Mouse (Mus musculus) lung, postnatal 25 days (tissue): ENCODE data around the gene Sall4.
"Not testable (repeated sequence)": the region's sequence is repeated elsewhere in the genome, so short reads cannot be mapped to it uniquely, and the experiment has no call there.

Source experiments
- DNase-seq: peaks from one replicate; pipeline ENCODE4 v3.0.0; 2022; ENCODE audit warnings: low spot score

Gene Sall4

GRCm38 (mm10) chr2:168744406-168744805 lies 23.3 kb downstream of the Sall4 start:
- not testable (repeated sequence) for DNase-seq

- DNase-seq = peak; percentile 53
Observed at GRCm38 (mm10) chr2:168742649-168743048, 25.1 kb downstream of the Sall4 start.

- DNase-seq = peak; percentile 56
Observed at GRCm38 (mm10) chr2:168742059-168742627, 25.6 kb downstream of the Sall4 start, which contains the start of gene Atp9a. TSS of gene Atp9a (minus strand) at chr2:168742409.

GRCm38 (mm10) chr2:168741273-168742058 lies 26.3 kb downstream of the Sall4 start:
- peak; percentile 87 for DNase-seq

- DNase-seq = no peak
Observed at GRCm38 (mm10) chr2:168740496-168740895, 27.2 kb downstream of the Sall4 start.

GRCm38 (mm10) chr2:168738854-168739253 lies 28.9 kb downstream of the Sall4 start:
- no peak for DNase-seq

GRCm38 (mm10) chr2:168737878-168738277 lies 29.9 kb downstream of the Sall4 start:
- peak; percentile 32 for DNase-seq

GRCm38 (mm10) chr2:168734023-168734422 lies 33.7 kb downstream of the Sall4 start:
- peak; percentile 79 for DNase-seq

GRCm38 (mm10) chr2:168731258-168731657 lies 36.5 kb downstream of the Sall4 start:
- no peak for DNase-seq

GRCm38 (mm10) chr2:168729736-168730135 lies 38.0 kb downstream of the Sall4 start:
- no peak for DNase-seq

- no peak for DNase-seq
Observed at GRCm38 (mm10) chr2:168728045-168728444, 39.7 kb downstream of the Sall4 start.

- DNase-seq = peak; percentile 29
Observed at GRCm38 (mm10) chr2:168726007-168726406, 41.7 kb downstream of the Sall4 start.

- peak; percentile 48 for DNase-seq
Observed at GRCm38 (mm10) chr2:168721313-168721712, 46.4 kb downstream of the Sall4 start.

- no peak for DNase-seq
Observed at GRCm38 (mm10) chr2:168719742-168720141, 48.0 kb downstream of the Sall4 start.

- DNase-seq = no peak
Observed at GRCm38 (mm10) chr2:168718735-168719134, 49.0 kb downstream of the Sall4 start.

- DNase-seq = no peak
Observed at GRCm38 (mm10) chr2:168718267-168718666, 49.5 kb downstream of the Sall4 start.

- DNase-seq = no peak
Observed at GRCm38 (mm10) chr2:168712199-168713176, 55.3 kb downstream of the Sall4 start.

- DNase-seq = no peak
Observed at GRCm38 (mm10) chr2:168710979-168711378, 56.8 kb downstream of the Sall4 start.

GRCm38 (mm10) chr2:168707766-168708165 lies 60.0 kb downstream of the Sall4 start:
- no peak for DNase-seq

GRCm38 (mm10) chr2:168702266-168702665 lies 65.5 kb downstream of the Sall4 start:
- no peak for DNase-seq
